Mouse (Mus musculus) hindbrain, embryonic 10.5 days (tissue): Measurements from ENCODE around the gene Lpp. TPM values are rescaled to one million over a fixed set of nuclear protein-coding genes. Genes with fewer than 3 reads are reported as not detected.

ENCODE experiments used
- DNase-seq: peaks from one replicate; pipeline ENCODE4 v3.0.0-alpha.2; 2017; ENCODE audit warnings: low spot score
- H3K27ac ChIP-seq: fragments of 300-500 bp; sonication (generic); 2 replicates; pipeline ENCODE4 v1.5.1; 2016; ENCODE audit warnings: mild to moderate bottlenecking, moderate library complexity
- H3K27me3 ChIP-seq: fragments of 300-500 bp; sonication (generic); 2 replicates; pipeline ENCODE4 v1.6.1; 2016; ENCODE audit warnings: mild to moderate bottlenecking; ENCODE audit not compliant: poor library complexity, insufficient read depth, severe bottlenecking
- H3K36me3 ChIP-seq: fragments of 300-500 bp; sonication (generic); 2 replicates; pipeline ENCODE4 v1.6.1; 2016; ENCODE audit warnings: mild to moderate bottlenecking, moderate library complexity
- H3K4me1 ChIP-seq: fragments of 300-500 bp; sonication (generic); replicated peaks from 2 replicates; pipeline ENCODE4 v1.6.1; 2016; ENCODE audit warnings: mild to moderate bottlenecking
- H3K4me3 ChIP-seq: fragments of 300-500 bp; sonication (generic); 2 replicates; pipeline ENCODE4 v1.5.1; 2016; ENCODE audit warnings: mild to moderate bottlenecking, moderate library complexity
- H3K9me3 ChIP-seq: fragments of 300-500 bp; sonication (generic); 2 replicates; pipeline ENCODE4 v1.6.1; 2016; ENCODE audit warnings: mild to moderate bottlenecking, moderate library complexity
- WGBS: fragments of 180-500 bp; shearing (Covaris S2); methylation state at CpG from one replicate; pipeline ENCODE4 v1.1.7; 2016; 5-methylcytosine and 5-hydroxymethylcytosine counted together
- polyA plus RNA-seq: library from polyadenylated mRNA; unstranded; fragments of >200 nt; fragmentation: Nextera tagmentation; extraction: Ambion mirVana; gene quantifications from 2 replicates; pipeline ENCODE4 v1.2.1, GENCODE M21; 2016

Gene Lpp
- polyA plus RNA-seq, 1 experiment from 2014 or later = 26.6 TPM

- Histone ChIP-seq H3K36me3 (no peaks in the 10 kb centered on the region), H3K4me1 (peaks cover 19% of the 10 kb centered on the region; the same call in 1 of the 2 replicates), H3K27me3 (no peaks in the 10 kb centered on the region), H3K4me3 (no peak overlapping the region), H3K27ac (no peak overlapping the region), H3K9me3 (no peaks in the 10 kb centered on the region)
- no peak for DNase-seq
- WGBS = 85% methylated on average over 3 of the region's 3 CpGs
Observed at GRCm38 (mm10) chr16:24469313-24469712, 76.0 kb downstream of the Lpp start.

- Histone ChIP-seq H3K9me3 (no peaks in the 10 kb centered on the region), H3K27me3 (no peaks in the 10 kb centered on the region), H3K36me3 (no peaks in the 10 kb centered on the region), H3K27ac (no peak overlapping the region), H3K4me3 (no peak overlapping the region), H3K4me1 (peaks cover 24% of the 10 kb centered on the region)
- DNase-seq = no peak
- 76% methylated on average over 1 of the region's 1 CpGs for WGBS
Observed at GRCm38 (mm10) chr16:24470601-24471000, 77.3 kb downstream of the Lpp start.

DNA sequence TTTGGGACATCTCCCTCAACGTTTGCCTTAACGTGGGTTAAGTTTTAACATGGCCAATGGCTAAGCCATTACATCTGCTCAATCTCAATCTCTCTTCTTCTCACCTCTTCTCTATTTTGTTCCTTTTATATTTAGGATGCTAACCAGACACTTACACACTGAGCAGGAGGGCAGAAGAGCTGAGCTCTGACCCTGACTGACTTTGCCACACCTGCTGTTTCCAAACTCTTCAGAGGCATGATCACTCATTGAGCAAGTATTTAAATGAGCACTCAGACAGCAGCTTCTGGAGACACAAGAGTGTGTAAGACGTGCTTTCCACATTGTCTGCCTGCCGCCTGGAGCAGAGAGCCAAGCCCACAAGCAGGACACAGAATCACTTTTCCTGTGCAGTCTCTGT lies 77.7 kb downstream of the Lpp start:
- no peak for DNase-seq
- Histone ChIP-seq H3K4me1 (peaks cover 25% of the 10 kb centered on the region), H3K9me3 (no peaks in the 10 kb centered on the region), H3K27me3 (no peaks in the 10 kb centered on the region), H3K36me3 (no peaks in the 10 kb centered on the region), H3K27ac (no peak overlapping the region), H3K4me3 (no peak overlapping the region)
- WGBS = 85% methylated on average over 4 of the region's 4 CpGs

GRCm38 (mm10) chr16:24471801-24472200 lies 78.5 kb downstream of the Lpp start:
- 57% methylated on average over 1 of the region's 1 CpGs for WGBS
- no peaks in the 10 kb centered on the region for H3K27me3 ChIP-seq
- H3K27ac ChIP-seq = no peak overlapping the region
- DNase-seq = no peak
- peaks cover 27% of the 10 kb centered on the region for H3K4me1 ChIP-seq
- no peak overlapping the region for H3K4me3 ChIP-seq
- no peaks in the 10 kb centered on the region for H3K9me3 ChIP-seq
- H3K36me3 ChIP-seq = no peaks in the 10 kb centered on the region

- WGBS = 83% methylated on average over 3 of the region's 3 CpGs
- H3K27ac ChIP-seq = no peak overlapping the region
Observed at GRCm38 (mm10) chr16:24473966-24474365, 80.7 kb downstream of the Lpp start.

GRCm38 (mm10) chr16:24474781-24475180 lies 81.5 kb downstream of the Lpp start:
- Histone ChIP-seq H3K9me3 (no peaks in the 10 kb centered on the region), H3K27ac (no peak overlapping the region), H3K27me3 (no peaks in the 10 kb centered on the region), H3K4me1 (peaks cover 25% of the 10 kb centered on the region), H3K36me3 (no peaks in the 10 kb centered on the region), H3K4me3 (no peak overlapping the region)
- 79% methylated on average over 6 of the region's 6 CpGs for WGBS
- no peak for DNase-seq

More at GRCm38 (mm10) chr16:24473966-24474365, 80.7 kb downstream of the Lpp start:
- Histone ChIP-seq H3K4me3 (no peak overlapping the region), H3K4me1 (peaks cover 29% of the 10 kb centered on the region), H3K36me3 (no peaks in the 10 kb centered on the region), H3K27me3 (no peaks in the 10 kb centered on the region), H3K9me3 (no peaks in the 10 kb centered on the region)
- DNase-seq = no peak

- 77% methylated on average over 8 of the region's 8 CpGs for WGBS
- Histone ChIP-seq H3K27me3 (no peaks in the 10 kb centered on the region), H3K27ac (no peak overlapping the region), H3K36me3 (no peaks in the 10 kb centered on the region), H3K9me3 (no peaks in the 10 kb centered on the region), H3K4me1 (peaks cover 23% of the 10 kb centered on the region), H3K4me3 (no peak overlapping the region)
- no peak for DNase-seq
Observed at GRCm38 (mm10) chr16:24475305-24475947, 82.1 kb downstream of the Lpp start.

GRCm38 (mm10) chr16:24476911-24477401 lies 83.6 kb downstream of the Lpp start:
- no peak for DNase-seq
- Histone ChIP-seq H3K4me3 (no peak overlapping the region), H3K27ac (no peak overlapping the region), H3K36me3 (no peaks in the 10 kb centered on the region), H3K4me1 (peaks cover 15% of the 10 kb centered on the region), H3K27me3 (no peaks in the 10 kb centered on the region), H3K9me3 (no peaks in the 10 kb centered on the region)
- 59% methylated on average over 3 of the region's 3 CpGs for WGBS

DNA sequence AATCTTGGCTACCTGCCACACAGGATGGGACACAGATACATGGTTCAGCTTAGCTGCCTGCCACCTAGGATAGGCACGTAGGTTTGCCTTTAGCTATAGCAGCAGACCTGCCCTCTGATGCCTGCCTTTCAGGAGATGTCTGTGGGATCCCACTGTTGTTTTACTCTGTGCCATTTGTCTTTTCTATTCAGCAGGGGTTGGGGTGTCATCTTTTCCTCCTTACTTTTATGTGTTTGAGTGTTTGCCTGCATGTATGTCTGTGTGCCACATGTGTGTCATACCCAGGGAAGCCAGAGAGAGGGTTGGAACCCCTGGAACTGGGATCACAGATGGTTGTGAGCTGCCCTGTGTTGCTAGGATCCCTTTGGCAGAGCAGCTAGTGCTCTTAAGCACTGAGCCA lies 84.7 kb downstream of the Lpp start:
- Histone ChIP-seq H3K9me3 (no peaks in the 10 kb centered on the region), H3K27ac (no peak overlapping the region), H3K27me3 (no peaks in the 10 kb centered on the region), H3K4me3 (no peak overlapping the region), H3K36me3 (no peaks in the 10 kb centered on the region), H3K4me1 (peaks cover 15% of the 10 kb centered on the region)
- no peak for DNase-seq
- WGBS = 90% methylated on average over 1 of the region's 1 CpGs

GRCm38 (mm10) chr16:24478851-24479250 lies 85.5 kb downstream of the Lpp start:
- Histone ChIP-seq H3K4me3 (no peak overlapping the region), H3K9me3 (no peaks in the 10 kb centered on the region), H3K4me1 (peaks cover 15% of the 10 kb centered on the region), H3K27me3 (no peaks in the 10 kb centered on the region), H3K27ac (no peak overlapping the region), H3K36me3 (no peaks in the 10 kb centered on the region)
- DNase-seq = no peak
- WGBS = 95% methylated on average over 4 of the region's 4 CpGs

- H3K27me3 ChIP-seq = no peaks in the 10 kb centered on the region
- no peaks in the 10 kb centered on the region for H3K36me3 ChIP-seq
- 92% methylated on average over 6 of the region's 6 CpGs for WGBS
- H3K9me3 ChIP-seq = peaks cover 4% of the 10 kb centered on the region; the same call in 1 of the 2 replicates
- no peak for DNase-seq
- H3K4me1 ChIP-seq = 0 out of 2 replicates have a peak, but pooled peaks cover 4% of the 10 kb centered on the region
- no peak overlapping the region for H3K4me3 ChIP-seq
- no peak overlapping the region for H3K27ac ChIP-seq
Observed at GRCm38 (mm10) chr16:24482648-24483047, 89.3 kb downstream of the Lpp start.

GRCm38 (mm10) chr16:24483527-24484101 lies 90.3 kb downstream of the Lpp start:
- Histone ChIP-seq H3K4me3 (no peak overlapping the region), H3K9me3 (peaks cover 4% of the 10 kb centered on the region; the same call in 1 of the 2 replicates), H3K36me3 (no peaks in the 10 kb centered on the region), H3K27ac (no peak overlapping the region), H3K27me3 (no peaks in the 10 kb centered on the region), H3K4me1 (0 out of 2 replicates have a peak, but pooled peaks cover 6% of the 10 kb centered on the region)
- no peak for DNase-seq
- 89% methylated on average over 13 of the region's 13 CpGs for WGBS

- H3K36me3 ChIP-seq = no peaks in the 10 kb centered on the region
- DNase-seq = no peak
- H3K27ac ChIP-seq = no peak overlapping the region
- WGBS = 73% methylated on average over 6 of the region's 6 CpGs
- peaks cover 4% of the 10 kb centered on the region; the same call in 1 of the 2 replicates for H3K9me3 ChIP-seq
- no peaks in the 10 kb centered on the region for H3K27me3 ChIP-seq
- peaks cover 31% of the 10 kb centered on the region for H3K4me1 ChIP-seq
- no peak overlapping the region for H3K4me3 ChIP-seq
Observed at GRCm38 (mm10) chr16:24487782-24488241, 94.5 kb downstream of the Lpp start.
